Comparison of ENCODE assay signal across 11 mouse cellular contexts in genomic region chr3:83783716-83784469, GRCm38 (mm10). TPM values are rescaled to one million over a fixed set of nuclear protein-coding genes. Genes with fewer than 3 reads are reported as not detected.
DNase-seq lines count a peak whose midpoint lies in the region; ATAC-seq lines count a peak whose summit lies in the region.
"Had no signal": no experiment of that assay in that cellular context is flagged by ENCODE, and none has a peak within 500 bp of the region (broad histone marks: within the 10 kb centered on the region; RNA-seq: fewer than 3 reads in every experiment).

No protein-coding gene starts in this region.

- peaks cover 7 to 8% of the 10 kb centered on the region in 2 experiments; a peak in 2 of 4 replicates for H3K4me1 ChIP-seq in heart, embryonic 14.5 days (ENCODE audit: control insufficient read depth in 2 of 2, insufficient read depth in 2 of 2, low read length in 2 of 2)
- H3K4me1 ChIP-seq in embryonic facial prominence, embryonic 11.5 days (ENCODE audit: control insufficient read depth, insufficient read depth, low read length) = 0 out of 2 replicates have a peak, but pooled peaks cover 11% of the 10 kb centered on the region
- peaks cover 13% of the 10 kb centered on the region for H3K4me1 ChIP-seq in midbrain, embryonic 13.5 days (replicated peaks)

- intact Hi-C loops in heart, postnatal 25 days (cut with DNase I) = no loop called here

- 30% methylated on average over 11 of the region's 11 CpGs for WGBS in heart, embryonic 14.5 days
- 7% methylated on average over 11 of the region's 11 CpGs for WGBS in embryonic facial prominence, embryonic 11.5 days
- 11% methylated on average over 11 of the region's 11 CpGs for WGBS in midbrain, embryonic 13.5 days

- peaks cover 6% of the 10 kb centered on the region; the same call in 1 of the 2 replicates for H3K27me3 ChIP-seq in heart, embryonic 14.5 days (ENCODE audit: control insufficient read depth, insufficient read depth, low read length)
- no peaks in the 10 kb centered on the region for H3K27me3 ChIP-seq in embryonic facial prominence, embryonic 11.5 days (ENCODE audit: control insufficient read depth, insufficient read depth, low read length)
- peaks cover 13% of the 10 kb centered on the region for H3K27me3 ChIP-seq in midbrain, embryonic 13.5 days

- peak overlapping the region in 1 of 2 experiments; percentile 39; a peak in 2 of 4 replicates for H3K27ac ChIP-seq in heart, embryonic 14.5 days (replicated peaks in 1 of 2; ENCODE audit: control insufficient read depth in 1 of 2, insufficient read depth in 1 of 2, low read depth in 2 of 2, low read length in 2 of 2)
- H3K27ac ChIP-seq in embryonic facial prominence, embryonic 11.5 days (replicated peaks; ENCODE audit: low read depth, low read length) = peak overlapping the region; percentile 70
- H3K27ac ChIP-seq in midbrain, embryonic 13.5 days = no peak overlapping the region

- peak overlapping the region; percentile 52 for H3K4me2 ChIP-seq in heart, embryonic 14.5 days (ENCODE audit: low read length)
- peak overlapping the region; percentile 32 for H3K4me2 ChIP-seq in embryonic facial prominence, embryonic 11.5 days (ENCODE audit: low read depth, low read length)
- no peak overlapping the region for H3K4me2 ChIP-seq in midbrain, embryonic 13.5 days (replicated peaks)

- H3K36me3 ChIP-seq in heart, embryonic 14.5 days (ENCODE audit: control insufficient read depth, insufficient read depth, low read length) = no peaks in the 10 kb centered on the region
- no peaks in the 10 kb centered on the region for H3K36me3 ChIP-seq in embryonic facial prominence, embryonic 11.5 days (replicated peaks; ENCODE audit: control insufficient read depth, insufficient read depth, low read depth, low read length)
- H3K36me3 ChIP-seq in midbrain, embryonic 13.5 days = no peaks in the 10 kb centered on the region

- DNase-seq in heart, postnatal 25 days (ENCODE audit: low spot score) = no peak
- DNase-seq in 3T3-L1 (ENCODE audit: low read depth, low spot score) = peak; percentile 22
- peak; percentile 74 for DNase-seq in embryonic facial prominence, embryonic 11.5 days (ENCODE audit: low spot score)
- DNase-seq in urinary bladder, postnatal 4 days (ENCODE audit: low spot score in 2 of 2) = no peak
- no peak for DNase-seq in natural killer cell, adult 2 months (ENCODE audit: low spot score in 2 of 2)
- DNase-seq in c-Kit-positive CD71-positive TER-119-positive erythroid progenitor cells, embryonic 14.5 days (ENCODE audit: low spot score) = no peak
- DNase-seq: cerebellum, postnatal 25 days; gastrocnemius, postnatal 10 days; thymus, adult 18-20 months had no signal

- peak; percentile 69 for ATAC-seq in heart, embryonic 14.5 days (ENCODE audit: insufficient number of reproducible peaks, insufficient read depth, low FRiP score, low read depth)
- peak; percentile 84; the same call in 1 of the 2 replicates for ATAC-seq in embryonic facial prominence, embryonic 11.5 days (replicated peaks; ENCODE audit: insufficient number of reproducible peaks, low FRiP score, low TSS enrichment, low read depth)
- ATAC-seq in midbrain, embryonic 13.5 days = peak; percentile 55

- H3K4me3 ChIP-seq in heart, embryonic 14.5 days (ENCODE audit: control insufficient read depth in 1 of 2, insufficient read depth in 1 of 2, low read depth in 1 of 2, low read length in 2 of 2) = peak overlapping the region in 1 of 2 experiments; percentile 6; a peak in 1 of 4 replicates
- H3K4me3 ChIP-seq in embryonic facial prominence, embryonic 11.5 days (ENCODE audit: low read depth, low read length) = no peak overlapping the region
- no peak overlapping the region for H3K4me3 ChIP-seq in midbrain, embryonic 13.5 days (replicated peaks)

- H3K9ac ChIP-seq in heart, embryonic 14.5 days (ENCODE audit: low read length) = peak overlapping the region; percentile 51; the same call in 1 of the 2 replicates
- peak overlapping the region; percentile 28; the same call in 1 of the 2 replicates for H3K9ac ChIP-seq in embryonic facial prominence, embryonic 11.5 days (replicated peaks; ENCODE audit: low read length)
- H3K9ac ChIP-seq in midbrain, embryonic 13.5 days (replicated peaks) = no peak overlapping the region

- H3K9me3 ChIP-seq in heart, embryonic 14.5 days (ENCODE audit: control insufficient read depth, low read length) = no peaks in the 10 kb centered on the region
- no peaks in the 10 kb centered on the region for H3K9me3 ChIP-seq in embryonic facial prominence, embryonic 11.5 days (replicated peaks; ENCODE audit: control insufficient read depth, low read length)
- H3K9me3 ChIP-seq in midbrain, embryonic 13.5 days = 0 out of 2 replicates have a peak, but pooled peaks cover 3% of the 10 kb centered on the region

RNA-seq across cellular contexts. Expression of gene Sfrp2, which starts 17.8 kb away (rescaled TPM):
- 132 and 181 TPM in 2 replicates for polyA plus RNA-seq in heart, embryonic 14.5 days (2014; fragmentation: Nextera tagmentation; extraction: Ambion mirVana)
- total RNA-seq in heart, postnatal 25 days (2021) = 1 to 10 TPM; 5.1 to 7.1 TPM
- polyA plus RNA-seq in embryonic facial prominence, embryonic 11.5 days (2014; fragmentation: Nextera tagmentation; extraction: Ambion mirVana) = 160 and 212 TPM in 2 replicates
- polyA plus RNA-seq in midbrain, embryonic 13.5 days (2015; fragmentation: Nextera tagmentation; extraction: Ambion mirVana) = 35.7 and 41.2 TPM in 2 replicates

RNA-seq across cellular contexts. Expression of gene Tlr2, which starts 57.7 kb away (rescaled TPM):
- polyA plus RNA-seq in heart, embryonic 14.5 days (2014; fragmentation: Nextera tagmentation; extraction: Ambion mirVana) = 2.5 and 2.6 TPM in 2 replicates
- 1 to 10 TPM; 2.1 to 2.8 TPM for total RNA-seq in heart, postnatal 25 days (2021)
- polyA plus RNA-seq in embryonic facial prominence, embryonic 11.5 days (2014; fragmentation: Nextera tagmentation; extraction: Ambion mirVana) = 2.9 and 3.1 TPM in 2 replicates
- 0.63 and 0.79 TPM in 2 replicates for polyA plus RNA-seq in midbrain, embryonic 13.5 days (2015; fragmentation: Nextera tagmentation; extraction: Ambion mirVana)

Comparison
In these comparisons a context has a peak if more than half of its experiments do, and no peak if none do; other contexts are left out.
1. DNase-seq: peak in 3T3-L1 (single experiment) and embryonic facial prominence, embryonic 11.5 days (single experiment); none in heart, postnatal 25 days (single experiment), urinary bladder, postnatal 4 days (0 of 2), natural killer cell, adult 2 months (0 of 2) and c-Kit-positive CD71-positive TER-119-positive erythroid progenitor cells, embryonic 14.5 days (single experiment).
2. Peak in every context shown above with its lines, with median percentiles within 50 percentile points of each other: ATAC-seq.